Mouse (Mus musculus) limb, embryonic 15.5 days (tissue): ENCODE measurements around the gene Canx. TPM values are rescaled to one million over a fixed set of nuclear protein-coding genes. Genes with fewer than 3 reads are reported as not detected.
A peak's percentile ranks its signal among the peaks of the same experiment; 100 is the strongest.

ENCODE experiments used
- ATAC-seq: fragments of 200-750 bp; cut with Nextera tagmentation; 2 replicates; pipeline ENCODE4 v1.8.0; 2017; ENCODE audit warnings: low read depth, moderate TSS enrichment; ENCODE audit not compliant: insufficient number of reproducible peaks, low FRiP score, low TSS enrichment
- H3K27ac ChIP-seq: fragments of 300-500 bp; sonication (generic); 2 replicates; pipeline ENCODE4 v1.5.1; 2015; ENCODE audit warnings: moderate library complexity, mild to moderate bottlenecking, inconsistent platforms
- H3K27me3 ChIP-seq: fragments of 300-500 bp; sonication (generic); 2 replicates; pipeline ENCODE4 v1.6.1; 2015; ENCODE audit warnings: inconsistent platforms
- H3K36me3 ChIP-seq: fragments of 300-500 bp; sonication (generic); 2 replicates; pipeline ENCODE4 v1.6.1; 2015; ENCODE audit warnings: inconsistent platforms
- H3K4me1 ChIP-seq: fragments of 300-500 bp; sonication (generic); 2 replicates; pipeline ENCODE4 v1.6.1; 2015; ENCODE audit warnings: inconsistent platforms
- H3K4me2 ChIP-seq: fragments of 300-500 bp; sonication (generic); 2 replicates; pipeline ENCODE4 v1.6.1; 2015; ENCODE audit warnings: mild to moderate bottlenecking, inconsistent platforms
- H3K4me3 ChIP-seq: fragments of 300-500 bp; sonication (generic); 2 replicates; pipeline ENCODE4 v1.5.1; 2015; ENCODE audit warnings: mild to moderate bottlenecking, inconsistent platforms
- H3K9ac ChIP-seq: fragments of 300-500 bp; sonication (generic); 2 replicates; pipeline ENCODE4 v1.6.1; 2015; ENCODE audit warnings: inconsistent platforms
- H3K9me3 ChIP-seq: fragments of 300-500 bp; sonication (generic); 2 replicates; pipeline ENCODE4 v1.6.1; 2016; ENCODE audit warnings: inconsistent platforms
- WGBS: fragments of 180-500 bp; shearing (Covaris S2); methylation state at CpG from one replicate; pipeline ENCODE4 v1.1.7; 2015; 5-methylcytosine and 5-hydroxymethylcytosine counted together
- polyA plus RNA-seq: library from polyadenylated mRNA; unstranded; fragments of >200 nt; fragmentation: Nextera tagmentation; extraction: Ambion mirVana; gene quantifications from 2 replicates; pipeline ENCODE4 v1.2.1, GENCODE M21; 2015

The Canx gene
- polyA plus RNA-seq, 1 experiment from 2014 or later = 330 TPM

DNA sequence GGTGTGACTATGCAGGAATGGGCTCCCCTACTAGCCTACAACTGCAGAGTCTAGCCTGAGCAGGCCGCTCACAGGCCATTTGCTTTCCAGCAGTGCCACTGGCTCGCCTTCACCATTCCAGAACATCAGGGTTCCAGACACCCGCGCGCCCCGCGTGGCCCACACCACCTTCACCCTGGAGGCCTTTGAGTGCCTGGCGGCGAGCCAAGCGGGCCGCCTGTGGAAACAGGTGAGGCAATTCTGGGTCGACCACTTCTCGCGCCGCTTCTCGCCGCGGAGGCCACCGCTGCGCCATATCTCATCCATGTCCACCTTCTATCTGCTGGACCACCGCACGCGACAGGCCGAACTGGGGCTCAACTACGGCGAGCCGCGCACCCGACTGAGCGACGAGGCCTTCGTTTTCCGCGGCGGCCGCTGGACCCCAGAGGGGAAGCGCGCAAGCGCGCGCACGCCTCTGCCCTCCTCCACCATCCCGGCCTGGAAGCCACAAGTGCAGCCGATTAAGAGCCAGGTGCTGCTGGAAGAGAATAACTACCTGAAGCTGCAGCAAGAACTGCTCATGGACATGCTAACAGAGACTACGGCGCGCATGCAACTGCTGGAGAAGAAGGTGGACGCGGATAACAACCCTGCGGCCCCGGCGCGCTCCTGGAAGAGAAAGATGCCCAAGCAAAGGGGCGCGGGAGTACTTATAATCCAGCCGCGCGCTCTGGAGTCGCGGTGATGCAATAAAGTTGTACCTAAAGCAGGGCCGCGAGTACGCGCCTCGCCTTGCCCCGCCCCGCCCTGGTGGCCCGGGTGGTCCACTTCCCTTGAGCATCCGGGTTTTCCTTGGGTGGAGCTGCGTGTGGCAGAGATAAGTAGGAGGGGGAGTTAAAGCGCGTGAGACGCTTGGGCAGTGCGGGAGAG, 33.7 kb upstream of the Canx start:
- no peaks in the 10 kb centered on the region for H3K36me3 ChIP-seq
- peak overlapping the region; percentile 58 for H3K4me3 ChIP-seq
- peak overlapping the region; percentile 42 for H3K9ac ChIP-seq
- no peak overlapping the region for H3K27ac ChIP-seq
- peak overlapping the region; percentile 90 for H3K4me2 ChIP-seq
- 1% methylated on average over 74 of the region's 74 CpGs for WGBS
- H3K9me3 ChIP-seq = no peaks in the 10 kb centered on the region
- ATAC-seq = 0 out of 2 replicates have a peak, but pooled peaks have one; percentile 48
- H3K27me3 ChIP-seq = no peaks in the 10 kb centered on the region
- H3K4me1 ChIP-seq = peaks cover 8% of the 10 kb centered on the region

GRCm38 (mm10) chr11:50355395-50355794, 29.9 kb upstream of the Canx start:
- ATAC-seq = no peak
- WGBS = 54% methylated on average over 1 of the region's 1 CpGs
- Histone ChIP-seq H3K9me3 (no peaks in the 10 kb centered on the region), H3K27me3 (no peaks in the 10 kb centered on the region), H3K27ac (no peak overlapping the region), H3K4me1 (peaks cover 8% of the 10 kb centered on the region), H3K4me3 (no peak overlapping the region), H3K9ac (no peak overlapping the region), H3K4me2 (no peak overlapping the region), H3K36me3 (no peaks in the 10 kb centered on the region)

DNA sequence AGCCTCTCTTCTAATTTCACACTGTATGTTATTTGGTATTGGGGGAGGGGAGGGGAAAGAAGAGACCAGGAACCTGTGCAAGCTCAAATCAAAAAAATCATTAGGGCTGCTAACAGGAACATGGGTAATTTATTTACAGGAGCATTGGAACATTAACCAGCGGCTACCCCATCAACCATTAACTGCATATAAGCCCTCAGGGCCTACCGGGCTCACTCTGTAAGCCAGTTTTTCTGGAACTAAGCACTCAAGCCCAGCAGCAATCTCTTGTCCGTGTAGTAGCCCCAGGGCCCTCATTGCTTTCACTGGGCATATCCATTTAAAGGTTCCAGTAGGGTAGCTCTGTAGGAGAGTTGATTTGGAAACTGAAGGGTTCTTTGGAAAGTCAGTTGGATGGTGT, 29.4 kb upstream of the Canx start:
- H3K36me3 ChIP-seq = no peaks in the 10 kb centered on the region
- ATAC-seq = no peak
- H3K4me2 ChIP-seq = no peak overlapping the region
- no peak overlapping the region for H3K27ac ChIP-seq
- no peak overlapping the region for H3K4me3 ChIP-seq
- 48% methylated on average over 3 of the region's 3 CpGs for WGBS
- H3K4me1 ChIP-seq = peaks cover 8% of the 10 kb centered on the region
- no peak overlapping the region for H3K9ac ChIP-seq
- no peaks in the 10 kb centered on the region for H3K9me3 ChIP-seq
- no peaks in the 10 kb centered on the region for H3K27me3 ChIP-seq

DNA sequence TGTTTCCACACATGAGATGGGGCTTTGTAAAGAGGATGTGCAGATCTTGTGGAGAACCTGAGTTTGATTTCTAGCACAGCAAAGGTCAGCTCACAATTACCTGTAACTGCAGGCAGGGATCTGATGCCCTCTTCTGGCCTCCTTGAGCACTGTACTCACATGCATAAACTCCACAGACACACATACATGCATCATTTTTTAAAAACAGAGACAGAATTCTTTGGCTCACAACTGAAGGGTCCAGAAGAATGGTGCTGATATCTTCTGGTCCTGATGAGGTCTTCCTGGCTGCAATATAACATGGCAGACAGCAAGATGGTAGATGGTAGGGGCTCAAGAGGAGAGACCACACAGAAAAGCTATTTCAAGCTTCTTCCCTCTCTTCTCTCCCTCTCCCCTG, 28.7 kb upstream of the Canx start, which contains the start of gene Cby3:
Gene Cby3, plus strand, starts transcription at position 301 of the 400 bp plus-strand sequence.
- Histone ChIP-seq H3K4me1 (peaks cover 5% of the 10 kb centered on the region), H3K4me3 (no peak within 1 kb of the TSS), H3K27me3 (no peaks in the 10 kb centered on the region), H3K9me3 (no peaks in the 10 kb centered on the region), H3K9ac (no peak within 1 kb of the TSS), H3K4me2 (no peak within 1 kb of the TSS), H3K36me3 (no peaks in the 10 kb centered on the region), H3K27ac (no peak within 1 kb of the TSS)
- no peak for ATAC-seq

DNA sequence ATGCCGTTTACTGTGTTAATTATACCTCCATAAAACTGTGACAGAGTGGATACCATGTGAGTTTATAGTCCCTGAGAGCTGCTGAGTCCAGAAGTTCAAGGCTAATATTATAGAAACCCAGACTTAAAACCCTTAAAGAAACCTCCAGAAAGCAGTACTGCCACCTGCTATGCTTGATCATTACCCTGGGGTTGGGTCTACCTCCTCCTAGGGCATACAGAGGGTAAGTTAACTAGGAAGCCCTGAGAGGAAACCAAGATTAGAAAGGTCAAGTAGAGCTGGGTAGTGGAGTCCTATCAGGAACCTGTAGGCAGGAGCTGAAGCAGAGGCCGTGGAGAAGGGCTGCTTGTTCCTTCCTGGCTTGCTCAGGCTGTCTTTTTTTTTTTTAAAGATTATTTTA, 26.7 kb upstream of the Canx start:
- no peaks in the 10 kb centered on the region for H3K27me3 ChIP-seq
- 55% methylated on average over 2 of the region's 2 CpGs for WGBS
- ATAC-seq = no peak
- no peak overlapping the region for H3K9ac ChIP-seq
- H3K4me1 ChIP-seq = no peaks in the 10 kb centered on the region
- no peaks in the 10 kb centered on the region for H3K9me3 ChIP-seq
- no peaks in the 10 kb centered on the region for H3K36me3 ChIP-seq
- H3K4me3 ChIP-seq = no peak overlapping the region
- H3K27ac ChIP-seq = no peak overlapping the region
- no peak overlapping the region for H3K4me2 ChIP-seq

DNA sequence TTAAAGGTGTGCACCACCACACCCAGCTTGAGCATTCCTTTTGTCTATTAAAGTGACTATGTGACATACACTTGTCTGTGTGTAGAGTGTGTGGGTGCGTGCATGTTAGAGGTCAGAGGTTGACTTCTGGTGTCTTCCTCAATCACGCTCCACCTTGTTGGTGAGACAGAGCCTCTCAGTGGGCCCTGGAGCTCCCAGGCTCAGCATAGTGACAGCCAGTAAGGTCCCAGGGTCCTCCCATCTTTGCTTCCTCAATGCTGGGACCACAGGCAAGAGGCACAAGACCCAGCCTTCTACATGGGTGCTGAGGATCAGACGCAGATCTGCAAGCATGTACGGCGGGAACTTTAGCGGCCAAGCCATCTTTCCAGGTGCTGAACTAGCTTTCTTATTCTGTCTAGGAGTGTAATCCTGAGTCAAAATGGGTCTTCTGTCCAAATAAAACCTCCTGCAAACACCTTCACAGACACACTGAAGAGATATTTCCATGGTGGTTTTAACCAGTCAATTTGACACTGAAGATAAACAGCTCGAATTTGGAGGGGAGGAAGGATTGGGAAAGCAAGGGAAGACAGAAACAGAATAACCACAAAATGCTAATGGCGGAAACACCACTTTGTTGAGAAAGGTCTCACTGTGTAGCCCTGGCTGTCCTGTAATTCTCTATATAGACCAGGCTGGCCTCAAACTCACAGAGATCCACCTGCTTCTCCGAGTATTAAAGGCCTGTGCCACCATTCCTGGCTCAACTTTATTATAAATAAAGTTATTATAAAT, 21.0 kb upstream of the Canx start:
- no peak overlapping the region for H3K4me2 ChIP-seq
- no peak overlapping the region for H3K4me3 ChIP-seq
- no peak for ATAC-seq
- H3K9me3 ChIP-seq = no peaks in the 10 kb centered on the region
- H3K27ac ChIP-seq = no peak overlapping the region
- no peaks in the 10 kb centered on the region for H3K27me3 ChIP-seq
- H3K4me1 ChIP-seq = no peaks in the 10 kb centered on the region
- H3K36me3 ChIP-seq = no peaks in the 10 kb centered on the region
- 86% methylated on average over 9 of the region's 9 CpGs for WGBS
- no peak overlapping the region for H3K9ac ChIP-seq

DNA sequence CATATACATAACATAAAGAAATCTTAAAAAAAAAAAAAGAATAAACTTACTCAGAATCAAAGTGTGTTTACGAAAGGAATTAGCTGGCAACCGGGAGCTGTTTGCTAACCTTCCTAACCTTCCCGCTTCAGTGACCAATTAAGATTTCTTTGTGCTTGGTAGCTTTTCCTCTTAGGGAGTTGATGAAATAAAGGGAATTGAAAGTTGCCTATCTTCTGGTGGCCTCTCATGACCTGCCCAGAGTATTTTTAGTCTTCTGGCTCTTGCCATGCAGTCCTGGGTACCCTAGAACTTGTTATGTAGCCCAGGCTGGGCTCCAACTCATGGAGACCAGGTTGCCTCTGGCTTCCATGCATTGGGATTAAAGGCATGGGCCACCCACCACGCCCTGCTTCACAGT, 20.0 kb upstream of the Canx start:
- H3K9me3 ChIP-seq = no peaks in the 10 kb centered on the region
- WGBS = 81% methylated on average over 4 of the region's 4 CpGs
- H3K9ac ChIP-seq = no peak overlapping the region
- no peak overlapping the region for H3K4me2 ChIP-seq
- H3K4me3 ChIP-seq = no peak overlapping the region
- H3K36me3 ChIP-seq = no peaks in the 10 kb centered on the region
- no peak for ATAC-seq
- no peaks in the 10 kb centered on the region for H3K4me1 ChIP-seq
- no peak overlapping the region for H3K27ac ChIP-seq
- no peaks in the 10 kb centered on the region for H3K27me3 ChIP-seq

DNA sequence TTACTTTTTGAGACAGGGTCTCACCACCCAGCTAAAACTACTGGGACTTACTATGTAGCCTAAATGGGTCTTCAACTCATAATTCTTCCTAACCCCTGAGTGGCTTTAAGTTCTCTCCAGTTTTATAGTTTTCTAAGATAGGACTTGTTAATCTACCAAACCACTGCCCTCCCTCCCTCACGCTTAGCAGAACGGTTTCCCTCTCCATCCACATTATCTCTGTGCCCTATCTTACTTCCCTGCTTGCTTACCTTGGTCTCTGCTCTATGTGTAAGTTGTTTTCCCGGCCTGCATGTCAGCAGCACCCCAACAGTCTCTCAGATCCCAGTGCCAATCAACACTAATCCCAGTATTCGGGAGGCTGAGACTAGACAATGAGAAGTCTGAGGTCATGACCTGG, 11.4 kb upstream of the Canx start:
- WGBS = 68% methylated on average over 4 of the region's 4 CpGs
- H3K4me1 ChIP-seq = no peaks in the 10 kb centered on the region
- H3K27me3 ChIP-seq = no peaks in the 10 kb centered on the region
- no peak overlapping the region for H3K9ac ChIP-seq
- no peak overlapping the region for H3K4me2 ChIP-seq
- H3K36me3 ChIP-seq = no peaks in the 10 kb centered on the region
- H3K27ac ChIP-seq = no peak overlapping the region
- no peak overlapping the region for H3K4me3 ChIP-seq
- ATAC-seq = no peak
- no peaks in the 10 kb centered on the region for H3K9me3 ChIP-seq

GRCm38 (mm10) chr11:50336126-50336525, 10.7 kb upstream of the Canx start:
- 35% methylated on average over 1 of the region's 1 CpGs for WGBS
- Histone ChIP-seq H3K9me3 (no peaks in the 10 kb centered on the region), H3K4me3 (no peak overlapping the region), H3K27me3 (no peaks in the 10 kb centered on the region), H3K27ac (no peak overlapping the region), H3K9ac (no peak overlapping the region), H3K36me3 (no peaks in the 10 kb centered on the region), H3K4me2 (no peak overlapping the region), H3K4me1 (no peaks in the 10 kb centered on the region)
- ATAC-seq = no peak

GRCm38 (mm10) chr11:50333181-50333580, 7.7 kb upstream of the Canx start:
- no peaks in the 10 kb centered on the region for H3K9me3 ChIP-seq
- WGBS = 86% methylated on average over 3 of the region's 3 CpGs
- no peaks in the 10 kb centered on the region for H3K27me3 ChIP-seq
- H3K4me3 ChIP-seq = no peak overlapping the region
- H3K4me2 ChIP-seq = no peak overlapping the region
- no peaks in the 10 kb centered on the region for H3K36me3 ChIP-seq
- H3K9ac ChIP-seq = no peak overlapping the region
- H3K27ac ChIP-seq = no peak overlapping the region
- no peaks in the 10 kb centered on the region for H3K4me1 ChIP-seq
- ATAC-seq = no peak

GRCm38 (mm10) chr11:50329378-50329777, 3.9 kb upstream of the Canx start:
- H3K4me1 ChIP-seq = peaks cover 2% of the 10 kb centered on the region; the same call in 1 of the 2 replicates
- no peaks in the 10 kb centered on the region for H3K27me3 ChIP-seq
- ATAC-seq = no peak
- no peak overlapping the region for H3K4me2 ChIP-seq
- 89% methylated on average over 1 of the region's 1 CpGs for WGBS
- H3K9me3 ChIP-seq = no peaks in the 10 kb centered on the region
- no peak overlapping the region for H3K27ac ChIP-seq
- H3K4me3 ChIP-seq = no peak overlapping the region
- no peak overlapping the region for H3K9ac ChIP-seq
- H3K36me3 ChIP-seq = no peaks in the 10 kb centered on the region

DNA sequence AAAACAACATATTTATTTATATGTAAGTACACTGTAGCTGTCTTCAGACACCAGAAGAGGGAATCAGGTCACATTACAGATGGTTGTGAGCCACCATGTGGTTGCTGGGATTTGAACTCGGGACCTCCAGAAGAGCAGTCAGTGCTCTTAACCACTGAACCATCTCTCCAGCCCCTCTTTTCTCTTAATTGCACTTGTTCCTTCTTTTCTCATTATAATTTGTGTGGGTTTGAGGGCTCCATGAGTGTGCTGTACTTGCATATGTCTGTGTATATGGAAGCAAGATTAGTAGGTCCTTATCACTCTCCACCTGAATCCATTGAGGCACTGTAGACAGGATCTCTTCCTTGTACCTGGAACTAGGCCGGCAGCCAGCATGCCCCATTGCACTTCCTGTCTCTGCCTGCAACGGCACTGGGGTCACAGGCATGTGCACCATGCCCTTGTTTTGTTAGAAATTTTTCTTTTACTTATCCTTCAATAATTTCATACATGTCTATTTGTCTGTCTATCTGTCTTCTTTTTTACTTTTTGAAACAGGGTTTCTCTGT, 2.7 kb upstream of the Canx start:
- no peaks in the 10 kb centered on the region for H3K9me3 ChIP-seq
- no peaks in the 10 kb centered on the region for H3K27me3 ChIP-seq
- no peak for ATAC-seq
- WGBS = 91% methylated on average over 3 of the region's 3 CpGs
- no peak overlapping the region for H3K9ac ChIP-seq
- H3K4me1 ChIP-seq = peaks cover 10% of the 10 kb centered on the region; the same call in 1 of the 2 replicates
- no peaks in the 10 kb centered on the region; the same call in 1 of the 2 replicates for H3K36me3 ChIP-seq
- no peak overlapping the region for H3K27ac ChIP-seq
- H3K4me3 ChIP-seq = no peak overlapping the region
- H3K4me2 ChIP-seq = no peak overlapping the region
